Mouse (Mus musculus): ENCODE results near the gene Gpm6b. TPM values are rescaled to one million over a fixed set of nuclear protein-coding genes. Genes with fewer than 3 reads are reported as not detected.

Gene Gpm6b
- polyA plus RNA-seq (2012; rRNA removed), result 1.7 and 2.4 TPM in 2 replicates

GRCm38 (mm10) chrX:166238831-166239460, at the start of gene Gpm6b:
Gene Gpm6b, plus strand, starts transcription at chrX:166238911.
- no peak for DNase-seq
- Histone ChIP-seq H3K36me3 (ENCODE audit: control insufficient read depth, insufficient read depth, low read length) (no peaks in the 10 kb centered on the region), H3K27ac (ENCODE audit: control insufficient read depth, insufficient read depth, low read length) (no peak within 1 kb of the TSS), H3K4me3 (ENCODE audit: control insufficient read depth, insufficient read depth, low read length) (peak within 1 kb of the TSS; percentile 43), H3K4me1 (replicated peaks; ENCODE audit: control insufficient read depth, insufficient read depth, low read length) (peaks cover 4% of the 10 kb centered on the region; the same call in 1 of the 2 replicates), H3K27me3 (ENCODE audit: control insufficient read depth, insufficient read depth, low read length) (peaks cover 5% of the 10 kb centered on the region; the same call in 1 of the 2 replicates)
- TF ChIP-seq POLR2A (IDR thresholded peaks at IDR 0.05; ENCODE audit: control insufficient read depth, extremely low read depth, insufficient read depth, low read length, poor library complexity) (no peak), CTCF (IDR thresholded peaks at IDR 0.05; ENCODE audit: borderline replicate concordance, control insufficient read depth, extremely low read depth, insufficient read depth, low read length, poor library complexity) (no peak)
- 1% methylated on average over 55 of the region's 63 CpGs for WGBS

DNA sequence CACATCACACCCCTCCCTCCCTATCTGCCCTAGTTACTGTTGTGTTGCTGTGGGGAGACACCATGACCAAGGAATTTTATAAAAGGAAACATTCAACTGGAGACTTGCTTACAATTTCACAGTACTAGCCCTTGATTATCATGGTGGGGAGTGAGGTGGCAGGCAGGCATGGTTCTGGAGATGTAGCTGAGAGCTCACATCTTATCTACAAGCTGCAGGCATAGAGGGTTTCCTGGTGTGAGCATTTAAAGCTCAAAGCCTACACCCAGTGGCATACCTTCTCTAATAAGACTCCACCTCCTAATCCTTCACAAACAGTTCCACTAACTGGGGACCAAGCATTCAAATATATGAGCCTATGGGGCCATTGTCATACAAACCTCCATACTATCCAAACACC, 42.4 kb upstream of the Gpm6b start:
- no peak for DNase-seq
- Histone ChIP-seq H3K36me3 (ENCODE audit: control insufficient read depth, insufficient read depth, low read length) (no peaks in the 10 kb centered on the region), H3K27ac (ENCODE audit: control insufficient read depth, insufficient read depth, low read length) (no peak overlapping the region), H3K4me1 (replicated peaks; ENCODE audit: control insufficient read depth, insufficient read depth, low read length) (no peaks in the 10 kb centered on the region), H3K4me3 (ENCODE audit: control insufficient read depth, insufficient read depth, low read length) (no peak overlapping the region), H3K27me3 (ENCODE audit: control insufficient read depth, insufficient read depth, low read length) (no peaks in the 10 kb centered on the region)
- TF ChIP-seq CTCF (IDR thresholded peaks at IDR 0.05; ENCODE audit: borderline replicate concordance, control insufficient read depth, extremely low read depth, insufficient read depth, low read length, poor library complexity), result no peak
- no peak for TF ChIP-seq POLR2A (IDR thresholded peaks at IDR 0.05; ENCODE audit: control insufficient read depth, extremely low read depth, insufficient read depth, low read length, poor library complexity)

- Histone ChIP-seq H3K27ac (ENCODE audit: control insufficient read depth, insufficient read depth, low read length) (no peak overlapping the region), H3K36me3 (ENCODE audit: control insufficient read depth, insufficient read depth, low read length) (no peaks in the 10 kb centered on the region), H3K4me3 (ENCODE audit: control insufficient read depth, insufficient read depth, low read length) (no peak overlapping the region), H3K4me1 (replicated peaks; ENCODE audit: control insufficient read depth, insufficient read depth, low read length) (no peaks in the 10 kb centered on the region), H3K27me3 (ENCODE audit: control insufficient read depth, insufficient read depth, low read length) (no peaks in the 10 kb centered on the region)
- TF ChIP-seq CTCF (IDR thresholded peaks at IDR 0.05; ENCODE audit: borderline replicate concordance, control insufficient read depth, extremely low read depth, insufficient read depth, low read length, poor library complexity), result no peak
- TF ChIP-seq POLR2A (IDR thresholded peaks at IDR 0.05; ENCODE audit: control insufficient read depth, extremely low read depth, insufficient read depth, low read length, poor library complexity), result no peak
- no peak for DNase-seq
- 96% methylated on average over 2 of the region's 2 CpGs for WGBS
These were observed 40.4 kb upstream of the Gpm6b start for GRCm38 (mm10) chrX:166198266-166198665.

GRCm38 (mm10) chrX:166199812-166200211, 38.9 kb upstream of the Gpm6b start:
- TF ChIP-seq CTCF (IDR thresholded peaks at IDR 0.05; ENCODE audit: borderline replicate concordance, control insufficient read depth, extremely low read depth, insufficient read depth, low read length, poor library complexity) (no peak), POLR2A (IDR thresholded peaks at IDR 0.05; ENCODE audit: control insufficient read depth, extremely low read depth, insufficient read depth, low read length, poor library complexity) (no peak)
- H3K27ac ChIP-seq (ENCODE audit: control insufficient read depth, insufficient read depth, low read length), result no peak overlapping the region
- H3K4me1 ChIP-seq (replicated peaks; ENCODE audit: control insufficient read depth, insufficient read depth, low read length), result no peaks in the 10 kb centered on the region
- no peaks in the 10 kb centered on the region for H3K27me3 ChIP-seq (ENCODE audit: control insufficient read depth, insufficient read depth, low read length)
- no peak overlapping the region for H3K4me3 ChIP-seq (ENCODE audit: control insufficient read depth, insufficient read depth, low read length)
- H3K36me3 ChIP-seq (ENCODE audit: control insufficient read depth, insufficient read depth, low read length), result no peaks in the 10 kb centered on the region
- DNase-seq, result no peak

DNA sequence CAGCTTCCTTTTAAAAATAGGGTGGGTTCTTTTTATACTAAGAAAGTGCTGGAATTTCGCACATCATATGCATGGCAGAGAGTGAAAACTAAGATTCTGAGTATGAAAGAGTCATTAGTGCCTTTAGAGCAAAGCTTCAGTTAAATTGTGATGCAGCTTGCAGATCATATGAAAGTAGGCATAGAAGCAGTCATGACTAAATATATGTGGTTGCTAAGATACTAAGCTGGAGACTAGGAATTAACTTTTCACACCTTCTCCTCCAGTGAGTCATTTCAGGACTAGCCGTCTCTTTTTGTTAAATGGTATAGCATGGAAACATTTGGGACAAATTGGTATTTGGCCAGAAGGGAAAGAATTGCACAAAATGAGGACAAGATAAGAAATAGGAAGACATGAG, 24.1 kb upstream of the Gpm6b start:
- no peak for TF ChIP-seq POLR2A (IDR thresholded peaks at IDR 0.05; ENCODE audit: control insufficient read depth, extremely low read depth, insufficient read depth, low read length, poor library complexity)
- TF ChIP-seq CTCF (IDR thresholded peaks at IDR 0.05; ENCODE audit: borderline replicate concordance, control insufficient read depth, extremely low read depth, insufficient read depth, low read length, poor library complexity), result no peak
- no peak overlapping the region for H3K27ac ChIP-seq (ENCODE audit: control insufficient read depth, insufficient read depth, low read length)
- H3K4me1 ChIP-seq (replicated peaks; ENCODE audit: control insufficient read depth, insufficient read depth, low read length), result no peaks in the 10 kb centered on the region
- H3K36me3 ChIP-seq (ENCODE audit: control insufficient read depth, insufficient read depth, low read length), result no peaks in the 10 kb centered on the region
- no peak for DNase-seq
- WGBS, result 93% methylated on average over 2 of the region's 2 CpGs
- H3K4me3 ChIP-seq (ENCODE audit: control insufficient read depth, insufficient read depth, low read length), result no peak overlapping the region
- H3K27me3 ChIP-seq (ENCODE audit: control insufficient read depth, insufficient read depth, low read length), result no peaks in the 10 kb centered on the region

DNA sequence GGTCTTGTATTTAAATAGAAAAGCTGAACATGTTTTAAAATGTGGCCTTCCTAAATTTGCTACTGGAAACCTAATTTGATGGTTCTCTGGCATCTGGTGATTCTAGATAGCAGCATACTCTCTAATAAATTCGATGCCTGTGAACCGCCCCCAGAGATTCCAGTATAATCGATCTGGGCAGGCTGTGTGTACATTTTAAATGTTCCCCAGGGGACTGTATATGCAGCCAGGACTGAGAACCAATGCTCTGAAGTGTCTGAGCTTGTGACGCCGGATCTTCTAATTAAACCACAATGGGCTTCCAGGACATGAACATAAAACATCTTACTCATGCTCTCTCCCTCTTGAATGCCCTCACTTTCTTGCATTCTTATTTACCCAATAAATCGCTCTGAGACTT, 22.5 kb upstream of the Gpm6b start:
- DNase-seq, result no peak
- Histone ChIP-seq H3K27me3 (ENCODE audit: control insufficient read depth, insufficient read depth, low read length) (no peaks in the 10 kb centered on the region), H3K36me3 (ENCODE audit: control insufficient read depth, insufficient read depth, low read length) (no peaks in the 10 kb centered on the region), H3K4me1 (replicated peaks; ENCODE audit: control insufficient read depth, insufficient read depth, low read length) (no peaks in the 10 kb centered on the region), H3K4me3 (ENCODE audit: control insufficient read depth, insufficient read depth, low read length) (no peak overlapping the region), H3K27ac (ENCODE audit: control insufficient read depth, insufficient read depth, low read length) (no peak overlapping the region)
- TF ChIP-seq POLR2A (IDR thresholded peaks at IDR 0.05; ENCODE audit: control insufficient read depth, extremely low read depth, insufficient read depth, low read length, poor library complexity), result no peak
- TF ChIP-seq CTCF (IDR thresholded peaks at IDR 0.05; ENCODE audit: borderline replicate concordance, control insufficient read depth, extremely low read depth, insufficient read depth, low read length, poor library complexity), result no peak
- WGBS, result 86% methylated on average over 6 of the region's 6 CpGs

DNA sequence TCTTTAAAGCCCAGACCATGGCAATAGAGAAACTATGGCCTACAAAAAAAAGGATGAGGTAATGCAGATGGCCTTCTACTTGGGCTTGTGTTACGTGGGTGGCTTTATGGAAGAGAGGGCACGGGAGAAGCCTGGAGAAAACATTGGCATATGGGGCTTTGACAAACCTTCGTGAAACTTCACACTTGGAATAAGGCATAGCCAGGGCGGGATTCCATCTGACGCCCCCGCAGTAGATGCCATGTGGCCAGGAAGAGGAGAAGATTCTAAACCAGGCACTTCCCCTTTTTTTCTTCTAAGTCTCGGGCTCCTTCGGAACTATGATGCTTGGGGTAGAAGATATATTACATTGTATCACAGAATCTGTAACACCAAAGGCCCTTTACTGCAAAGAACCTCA, 22.0 kb upstream of the Gpm6b start:
- no peaks in the 10 kb centered on the region for H3K4me1 ChIP-seq (replicated peaks; ENCODE audit: control insufficient read depth, insufficient read depth, low read length)
- no peaks in the 10 kb centered on the region for H3K27me3 ChIP-seq (ENCODE audit: control insufficient read depth, insufficient read depth, low read length)
- DNase-seq, result no peak
- 47% methylated on average over 8 of the region's 8 CpGs for WGBS
- TF ChIP-seq CTCF (IDR thresholded peaks at IDR 0.05; ENCODE audit: borderline replicate concordance, control insufficient read depth, extremely low read depth, insufficient read depth, low read length, poor library complexity) (no peak), POLR2A (IDR thresholded peaks at IDR 0.05; ENCODE audit: control insufficient read depth, extremely low read depth, insufficient read depth, low read length, poor library complexity) (no peak)
- H3K36me3 ChIP-seq (ENCODE audit: control insufficient read depth, insufficient read depth, low read length), result no peaks in the 10 kb centered on the region
- no peak overlapping the region for H3K4me3 ChIP-seq (ENCODE audit: control insufficient read depth, insufficient read depth, low read length)
- H3K27ac ChIP-seq (ENCODE audit: control insufficient read depth, insufficient read depth, low read length), result no peak overlapping the region

All from thymus, adult 2 months (tissue).